Mouse (Mus musculus): ENCODE measurements around the gene Mgrn1. TPM values are rescaled to one million over a fixed set of nuclear protein-coding genes. Genes with fewer than 3 reads are reported as not detected.

Gene Mgrn1
- total RNA-seq, 1 experiment from 2014 or later: 78.8 TPM

DNA sequence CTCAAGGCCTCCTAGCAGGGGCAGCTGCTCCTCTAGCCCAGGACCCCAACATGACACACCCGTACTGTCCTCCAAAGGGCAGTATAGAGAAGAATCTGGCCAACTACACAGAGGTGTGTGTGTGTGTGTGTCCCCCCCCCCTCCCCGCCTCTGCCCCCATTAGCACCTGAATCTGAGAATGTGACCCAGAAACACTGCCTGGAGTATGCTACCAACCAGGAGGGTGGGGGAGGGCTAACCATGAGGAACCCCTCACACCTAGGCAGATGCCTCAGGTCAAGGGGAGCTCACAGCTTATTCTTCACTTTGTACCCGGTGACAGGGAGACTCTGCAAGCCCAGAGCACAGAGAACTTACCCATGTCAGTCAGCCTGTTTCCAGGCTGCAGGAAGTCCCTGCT is 8.3 kb upstream of the Mgrn1 start:
- no peak for ATAC-seq (ENCODE audit: extremely low read depth, insufficient number of reproducible peaks, low FRiP score, poor library complexity, severe bottlenecking)

- ATAC-seq (ENCODE audit: extremely low read depth, insufficient number of reproducible peaks, low FRiP score, poor library complexity, severe bottlenecking): no peak
Observed at GRCm38 (mm10) chr16:4878192-4878885, 7.7 kb upstream of the Mgrn1 start.

DNA sequence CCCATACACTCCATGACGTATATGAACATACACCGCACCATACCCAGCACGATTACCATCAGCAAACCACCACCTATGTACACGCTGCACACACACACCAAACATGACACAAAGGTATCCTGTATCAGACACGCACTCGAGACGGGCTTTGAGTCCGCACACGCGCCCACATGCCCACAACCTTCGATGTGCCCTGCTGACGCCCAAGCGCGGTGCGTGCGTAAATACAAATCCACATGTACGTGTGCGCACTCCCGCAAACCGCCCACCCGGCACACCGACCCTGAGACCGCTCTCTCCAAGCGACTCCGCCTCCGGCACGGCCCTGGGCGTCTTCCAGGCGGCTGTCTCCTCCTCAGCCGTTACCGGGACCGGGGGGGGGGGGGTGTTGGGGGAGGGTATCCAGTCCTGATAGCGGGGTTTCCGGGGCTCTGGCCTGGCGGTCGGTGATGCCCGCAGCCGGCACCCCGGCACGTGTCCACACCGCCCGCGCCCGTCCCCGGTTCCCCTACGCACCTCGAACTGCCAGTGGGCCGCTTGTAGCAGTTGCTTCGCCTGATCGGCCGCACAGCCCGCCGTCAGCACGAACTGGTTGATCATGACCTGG is 6.8 kb upstream of the Mgrn1 start:
- ATAC-seq (ENCODE audit: extremely low read depth, insufficient number of reproducible peaks, low FRiP score, poor library complexity, severe bottlenecking): no peak

DNA sequence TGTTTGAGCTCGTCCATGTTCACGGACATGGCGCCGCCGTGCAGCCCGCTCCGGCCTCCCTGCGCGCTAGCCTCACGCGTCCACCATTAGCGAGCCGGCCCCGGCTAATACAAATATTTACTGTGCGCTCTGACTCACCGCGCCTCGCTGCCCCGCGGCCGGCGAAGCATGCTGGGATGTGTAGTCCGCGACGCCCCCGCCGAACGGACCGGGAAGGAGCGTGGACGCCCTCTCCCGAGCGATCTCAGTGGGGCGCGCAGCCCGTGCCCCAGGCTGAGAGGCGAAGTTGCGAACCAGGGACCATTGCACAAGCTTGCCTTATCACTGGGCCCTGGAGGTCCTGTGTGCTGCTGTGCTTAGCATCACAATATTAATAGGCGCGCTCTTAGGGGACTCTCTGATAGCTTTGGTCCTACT is 6.3 kb upstream of the Mgrn1 start:
- peak; percentile 46 for ATAC-seq (ENCODE audit: extremely low read depth, insufficient number of reproducible peaks, low FRiP score, poor library complexity, severe bottlenecking)

DNA sequence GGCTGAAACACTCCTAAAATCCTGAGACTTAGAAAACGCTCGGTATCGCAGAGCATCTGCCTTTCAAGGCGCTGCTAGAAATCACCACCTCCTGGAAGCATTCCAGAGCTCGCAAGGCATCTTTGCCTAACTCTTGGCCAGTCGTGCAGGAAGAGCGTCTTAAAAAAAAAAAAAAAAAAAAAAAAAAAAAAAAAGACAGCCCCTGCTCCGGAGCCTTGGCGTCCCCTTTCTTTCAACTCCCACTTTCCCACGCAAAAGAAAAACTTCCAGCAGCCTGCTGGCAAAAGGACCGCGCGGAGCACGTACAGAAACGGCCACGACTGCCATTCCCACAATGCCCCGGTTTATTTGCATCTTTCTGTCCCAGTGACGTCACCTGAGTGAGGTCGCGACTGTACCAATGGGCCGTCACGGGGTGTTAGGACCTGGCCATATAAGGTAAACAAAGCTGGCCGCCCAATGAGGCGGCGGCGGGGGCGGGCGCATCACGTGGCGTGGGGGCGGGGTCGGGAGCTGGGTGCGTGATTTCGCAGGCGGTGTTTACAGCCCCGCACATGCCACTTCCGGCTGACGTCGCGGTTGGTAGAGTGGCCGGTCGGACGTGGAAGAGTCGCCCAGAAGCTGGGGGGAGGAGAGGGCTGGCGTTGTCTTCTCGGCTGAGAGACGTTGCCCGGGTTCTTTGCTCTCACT is 5.8 kb upstream of the Mgrn1 start, which contains the start of gene Ubald1:
Gene Ubald1 (minus strand): TSS at position 180 of the 690 bp plus-strand sequence.
- ATAC-seq (ENCODE audit: extremely low read depth, insufficient number of reproducible peaks, low FRiP score, poor library complexity, severe bottlenecking): peak; percentile 83

- no peak for ATAC-seq (ENCODE audit: extremely low read depth, insufficient number of reproducible peaks, low FRiP score, poor library complexity, severe bottlenecking)
Observed at GRCm38 (mm10) chr16:4881400-4882351, 4.4 kb upstream of the Mgrn1 start.

DNA sequence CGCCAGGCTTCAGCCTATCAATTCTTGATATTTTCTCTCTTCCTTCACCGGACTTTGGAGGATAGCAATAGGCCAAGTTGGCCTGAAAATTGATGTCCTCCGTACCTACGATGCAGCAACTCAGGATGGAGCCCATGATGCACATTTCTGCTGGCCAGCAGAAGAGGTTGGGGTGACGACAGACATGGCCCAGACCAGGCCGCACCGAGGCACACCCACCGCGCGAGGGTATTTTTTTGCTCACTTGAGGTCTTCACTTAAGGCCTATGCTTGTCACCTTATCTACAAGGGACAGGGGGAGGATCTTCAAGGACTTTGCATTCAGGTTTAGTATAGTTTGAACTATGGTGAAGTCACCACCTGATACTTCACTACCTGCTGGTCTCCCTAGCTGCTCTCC is 1.1 kb upstream of the Mgrn1 start:
- no peak for ATAC-seq (ENCODE audit: extremely low read depth, insufficient number of reproducible peaks, low FRiP score, poor library complexity, severe bottlenecking)

- ATAC-seq (ENCODE audit: extremely low read depth, insufficient number of reproducible peaks, low FRiP score, poor library complexity, severe bottlenecking): no peak
Observed at GRCm38 (mm10) chr16:4886690-4887020, 606 bp downstream of the Mgrn1 start.

DNA sequence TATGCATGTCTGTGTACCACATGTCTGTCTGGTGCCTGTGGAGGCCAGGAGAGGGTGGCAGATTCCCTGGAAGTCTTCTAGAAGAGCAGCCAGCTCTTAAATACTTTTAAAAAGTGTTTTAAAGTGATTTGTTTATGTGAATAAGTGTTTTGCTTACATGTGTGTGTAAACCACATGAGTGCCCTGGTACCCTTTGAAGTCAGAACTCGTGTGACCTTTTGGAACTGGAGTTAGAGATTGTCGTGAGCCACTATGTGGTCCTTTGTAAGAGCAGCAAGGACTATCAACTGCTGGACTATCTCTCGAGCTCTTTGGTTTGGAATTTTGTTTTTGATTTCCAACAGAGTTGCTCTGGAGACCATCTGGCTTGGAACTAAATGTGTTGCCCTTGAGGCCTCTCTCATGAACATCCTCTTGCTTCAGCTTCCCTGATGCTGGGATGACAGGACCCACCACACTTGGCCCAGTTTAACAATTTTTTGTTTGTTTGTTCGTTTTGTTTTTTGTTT is 4.2 kb downstream of the Mgrn1 start:
- ATAC-seq (ENCODE audit: extremely low read depth, insufficient number of reproducible peaks, low FRiP score, poor library complexity, severe bottlenecking): no peak

- ATAC-seq (ENCODE audit: extremely low read depth, insufficient number of reproducible peaks, low FRiP score, poor library complexity, severe bottlenecking): no peak
Observed at GRCm38 (mm10) chr16:4892171-4892570, 6.1 kb downstream of the Mgrn1 start.

- no peak for ATAC-seq (ENCODE audit: extremely low read depth, insufficient number of reproducible peaks, low FRiP score, poor library complexity, severe bottlenecking)
Observed at GRCm38 (mm10) chr16:4894201-4894908, 8.3 kb downstream of the Mgrn1 start.

DNA sequence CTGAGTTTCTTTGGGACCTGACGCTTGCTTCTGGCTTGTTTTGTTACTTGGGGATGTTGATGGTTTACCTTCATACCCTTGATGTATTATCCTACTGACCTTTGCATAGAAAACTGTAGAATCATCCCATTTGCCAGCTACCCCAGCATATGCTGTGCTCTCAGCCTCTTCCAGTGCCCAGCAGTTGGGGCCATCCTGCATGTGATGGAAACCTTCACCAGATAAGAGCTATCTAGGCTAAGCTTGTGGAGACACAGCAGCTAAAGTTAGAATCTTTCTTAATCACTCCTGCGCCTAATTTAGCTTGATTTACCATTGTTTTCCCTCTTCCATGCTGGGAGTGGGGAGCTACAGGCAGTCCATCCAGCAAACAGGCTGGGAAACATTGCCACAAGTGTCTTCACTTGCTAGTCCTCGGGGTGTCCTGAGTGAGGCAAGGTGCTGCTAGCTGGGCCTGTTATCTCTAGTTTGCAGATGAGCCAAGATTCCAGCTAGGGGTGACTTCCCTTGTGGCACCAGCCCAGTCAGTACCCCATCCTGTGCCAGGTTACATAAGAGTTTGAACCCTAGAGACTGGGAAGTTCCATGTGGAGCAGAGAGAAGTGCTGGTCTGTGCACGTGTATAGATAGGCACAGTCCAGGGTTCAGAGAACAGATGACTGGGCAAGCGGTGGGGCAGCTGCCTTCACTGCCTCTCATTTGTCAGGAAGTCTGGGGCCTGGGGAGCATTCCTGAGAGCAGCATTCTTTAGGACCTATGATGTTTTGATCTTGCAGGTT is 10.4 kb downstream of the Mgrn1 start:
- no peak for ATAC-seq (ENCODE audit: extremely low read depth, insufficient number of reproducible peaks, low FRiP score, poor library complexity, severe bottlenecking)

GRCm38 (mm10) chr16:4897146-4897730 is 11.2 kb downstream of the Mgrn1 start:
- peak; percentile 24; the same call in 1 of the 2 replicates for ATAC-seq (ENCODE audit: extremely low read depth, insufficient number of reproducible peaks, low FRiP score, poor library complexity, severe bottlenecking)

- peak; percentile 87 for ATAC-seq (ENCODE audit: extremely low read depth, insufficient number of reproducible peaks, low FRiP score, poor library complexity, severe bottlenecking)
Observed at GRCm38 (mm10) chr16:4898881-4899280, 12.8 kb downstream of the Mgrn1 start.

GRCm38 (mm10) chr16:4899711-4900110 is 13.7 kb downstream of the Mgrn1 start:
- no peak for ATAC-seq (ENCODE audit: extremely low read depth, insufficient number of reproducible peaks, low FRiP score, poor library complexity, severe bottlenecking)

DNA sequence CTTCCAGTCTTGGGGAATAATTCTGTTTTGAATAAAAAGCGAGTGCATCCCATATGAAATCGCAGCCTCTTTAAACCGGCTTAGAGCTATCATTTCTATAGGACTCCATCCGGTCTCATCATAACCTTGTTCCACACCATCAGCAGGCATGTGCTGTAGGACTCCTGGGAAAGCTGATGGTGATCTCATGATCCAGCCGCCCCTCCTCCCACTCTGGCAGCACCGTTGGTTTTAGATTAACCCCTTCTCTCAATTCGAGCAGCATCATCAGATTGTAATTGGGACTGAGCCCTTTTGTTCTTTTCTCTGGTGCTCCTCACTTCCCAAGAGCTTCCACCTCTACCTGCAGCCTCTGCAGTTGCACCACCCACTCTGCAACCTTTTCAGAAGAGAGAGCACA is 15.1 kb downstream of the Mgrn1 start:
- ATAC-seq (ENCODE audit: extremely low read depth, insufficient number of reproducible peaks, low FRiP score, poor library complexity, severe bottlenecking): no peak

DNA sequence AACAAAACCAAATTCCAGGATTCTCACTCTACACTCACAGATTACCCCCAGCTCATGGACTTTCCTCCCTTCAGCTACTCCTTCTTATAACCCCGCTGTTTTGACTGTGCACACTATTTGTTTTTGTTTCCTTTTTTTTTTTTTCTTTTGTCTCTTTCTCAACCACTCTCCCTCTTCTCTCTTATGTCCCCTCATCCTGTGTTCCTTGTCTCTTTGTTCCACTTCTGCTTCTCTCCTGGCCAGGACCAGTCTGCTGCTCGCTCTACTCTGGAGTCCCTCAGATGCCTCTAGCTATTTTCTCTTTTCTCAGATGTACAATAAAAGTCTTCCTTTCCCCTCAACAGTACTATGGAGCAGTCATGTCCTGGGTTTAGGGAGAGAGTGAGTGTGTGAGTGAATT is 16.3 kb downstream of the Mgrn1 start:
- ATAC-seq (ENCODE audit: extremely low read depth, insufficient number of reproducible peaks, low FRiP score, poor library complexity, severe bottlenecking): no peak
